Mouse (Mus musculus) embryonic facial prominence, embryonic 14.5 days (tissue): Measurements from ENCODE around the gene Coa4. TPM values are rescaled to one million over a fixed set of nuclear protein-coding genes. Genes with fewer than 3 reads are reported as not detected.

Source experiments
- ATAC-seq: fragments of 200-750 bp; cut with Nextera tagmentation; 2 replicates; pipeline ENCODE4 v1.8.0; 2017; ENCODE audit warnings: low read depth, moderate number of reproducible peaks, moderate TSS enrichment
- DNase-seq: peaks from one replicate; pipeline ENCODE4 v3.0.0-alpha.2; 2015; ENCODE audit warnings: low spot score
- H3K27ac ChIP-seq: fragments of 300-500 bp; sonication (generic); replicated peaks from 2 replicates; pipeline ENCODE4 v1.5.1; 2014; ENCODE audit warnings: low read depth, mild to moderate bottlenecking, low read length, moderate library complexity
- H3K27me3 ChIP-seq: fragments of 300-500 bp; sonication (generic); replicated peaks from 2 replicates; pipeline ENCODE4 v1.6.1; 2014; ENCODE audit warnings: low read length; ENCODE audit not compliant: control insufficient read depth, insufficient read depth
- H3K36me3 ChIP-seq: fragments of 300-500 bp; sonication (generic); 2 replicates; pipeline ENCODE4 v1.6.1; 2014; ENCODE audit warnings: low read length, mixed read lengths; ENCODE audit not compliant: control insufficient read depth, insufficient read depth
- H3K4me1 ChIP-seq: fragments of 300-500 bp; sonication (generic); 2 replicates; pipeline ENCODE4 v1.6.1; 2014; ENCODE audit warnings: antibody characterized with exemption, low read length; ENCODE audit not compliant: control insufficient read depth, insufficient read depth
- H3K4me2 ChIP-seq: fragments of 300-500 bp; sonication (generic); 2 replicates; pipeline ENCODE4 v1.6.1; 2014; ENCODE audit warnings: low read depth, mild to moderate bottlenecking, low read length, moderate library complexity, mixed read lengths
- H3K4me3 ChIP-seq: fragments of 300-500 bp; sonication (generic); 2 replicates; pipeline ENCODE4 v1.5.1; 2014; ENCODE audit warnings: low read depth, mild to moderate bottlenecking, low read length
- H3K9ac ChIP-seq: fragments of 300-500 bp; sonication (generic); 2 replicates; pipeline ENCODE4 v1.6.1; 2014; ENCODE audit warnings: low read depth, mild to moderate bottlenecking, low read length, moderate library complexity, mixed read lengths
- H3K9me3 ChIP-seq: fragments of 300-500 bp; sonication (generic); 2 replicates; pipeline ENCODE4 v1.6.1; 2016; ENCODE audit warnings: low read length; ENCODE audit not compliant: control insufficient read depth
- WGBS: fragments of 180-500 bp; shearing (Covaris S2); extraction: QIAGEN DNeasy Blood & Tissue Kit; methylation state at CpG from one replicate; pipeline ENCODE4 v1.1.7; 2014; 5-methylcytosine and 5-hydroxymethylcytosine counted together
- polyA plus RNA-seq: library from polyadenylated mRNA; unstranded; fragments of >200 nt; fragmentation: Nextera tagmentation; extraction: Ambion mirVana; gene quantifications from 2 replicates; pipeline ENCODE4 v1.2.1, GENCODE M21; 2014

Coa4 gene
- polyA plus RNA-seq, 1 experiment from 2014 or later: 22.1 TPM

GRCm38 (mm10) chr7:100501027-100501843 lies 35.6 kb upstream of the Coa4 start:
- 58% methylated on average over 6 of the region's 6 CpGs for WGBS
- ATAC-seq (peak; percentile 13; the same call in 1 of the 2 replicates), DNase-seq (no peak)
- 0 out of 2 replicates have a peak, but pooled peaks cover 2% of the 10 kb centered on the region for H3K4me1 ChIP-seq
- H3K4me3 ChIP-seq: no peak overlapping the region
- H3K27ac ChIP-seq: no peak overlapping the region
- no peaks in the 10 kb centered on the region for H3K9me3 ChIP-seq
- peaks cover 15% of the 10 kb centered on the region; the same call in 1 of the 2 replicates for H3K36me3 ChIP-seq
- H3K27me3 ChIP-seq: no peaks in the 10 kb centered on the region
- no peak overlapping the region for H3K4me2 ChIP-seq
- 0 out of 2 replicates have a peak overlapping the region, but pooled peaks have one; percentile 2 for H3K9ac ChIP-seq

DNA sequence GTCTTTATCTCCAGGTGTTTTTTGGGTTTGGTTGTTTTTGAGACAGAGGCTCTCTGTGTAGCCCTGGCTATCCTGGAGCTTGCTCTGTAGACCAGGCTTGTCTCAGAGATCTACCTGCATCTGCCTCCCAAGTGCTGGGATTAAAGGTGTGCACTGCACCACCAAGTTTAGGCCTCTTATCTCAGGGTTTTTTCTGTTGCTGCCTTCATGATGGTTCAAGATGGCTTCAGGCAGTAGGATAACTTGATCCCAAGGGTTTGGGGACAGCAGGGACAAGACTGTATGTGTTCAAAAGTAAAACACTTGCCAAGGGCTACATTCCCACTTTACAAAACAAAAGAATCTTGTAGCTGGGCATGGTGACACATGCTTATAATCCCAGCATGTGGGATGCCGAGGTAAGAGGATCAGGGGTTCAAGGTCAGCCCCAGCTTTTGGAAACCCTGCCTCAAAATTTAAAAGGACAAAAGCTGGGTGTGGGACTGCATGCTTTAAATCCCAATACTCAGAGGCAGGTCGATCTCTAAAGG lies 35.0 kb upstream of the Coa4 start:
- ATAC-seq (no peak), DNase-seq (no peak)
- Histone ChIP-seq H3K4me1 (no peaks in the 10 kb centered on the region), H3K4me3 (no peak overlapping the region), H3K9me3 (no peaks in the 10 kb centered on the region), H3K36me3 (peaks cover 15% of the 10 kb centered on the region; the same call in 1 of the 2 replicates), H3K27ac (no peak overlapping the region), H3K4me2 (no peak overlapping the region), H3K27me3 (no peaks in the 10 kb centered on the region), H3K9ac (no peak overlapping the region)
- WGBS: 41% methylated on average over 2 of the region's 2 CpGs

GRCm38 (mm10) chr7:100502374-100502922 lies 34.4 kb upstream of the Coa4 start:
- Histone ChIP-seq H3K27ac (no peak overlapping the region), H3K9ac (no peak overlapping the region), H3K4me1 (no peaks in the 10 kb centered on the region), H3K9me3 (no peaks in the 10 kb centered on the region), H3K27me3 (no peaks in the 10 kb centered on the region), H3K4me2 (no peak overlapping the region), H3K4me3 (no peak overlapping the region), H3K36me3 (peaks cover 15% of the 10 kb centered on the region; the same call in 1 of the 2 replicates)
- no peak for ATAC-seq
- no peak for DNase-seq
- 77% methylated on average over 7 of the region's 7 CpGs for WGBS

DNA sequence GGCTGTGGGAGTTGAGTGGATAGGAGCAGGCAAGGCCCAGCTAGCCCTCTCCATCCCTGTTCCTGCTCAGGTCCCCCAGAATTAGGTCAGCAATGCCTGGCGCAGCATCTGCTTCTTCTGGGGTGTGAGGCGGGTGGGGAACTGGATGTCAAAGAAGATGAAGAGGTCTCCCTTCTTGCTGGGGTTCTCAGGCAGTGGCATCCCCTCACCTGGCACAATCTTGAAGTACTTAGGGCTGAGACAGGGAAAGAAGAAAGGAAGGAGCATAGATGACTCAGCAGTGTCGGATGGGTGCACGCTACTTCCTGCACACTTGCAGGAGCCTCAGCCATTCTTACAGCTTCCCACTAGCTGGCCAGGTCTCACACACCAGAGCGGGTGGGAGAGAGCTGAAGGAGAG lies 33.8 kb upstream of the Coa4 start:
- Histone ChIP-seq H3K4me1 (no peaks in the 10 kb centered on the region), H3K27me3 (no peaks in the 10 kb centered on the region), H3K36me3 (peaks cover 15% of the 10 kb centered on the region; the same call in 1 of the 2 replicates), H3K9ac (no peak overlapping the region), H3K27ac (no peak overlapping the region), H3K4me2 (no peak overlapping the region), H3K9me3 (no peaks in the 10 kb centered on the region), H3K4me3 (no peak overlapping the region)
- no peak for DNase-seq
- WGBS: 85% methylated on average over 5 of the region's 5 CpGs
- no peak for ATAC-seq

DNA sequence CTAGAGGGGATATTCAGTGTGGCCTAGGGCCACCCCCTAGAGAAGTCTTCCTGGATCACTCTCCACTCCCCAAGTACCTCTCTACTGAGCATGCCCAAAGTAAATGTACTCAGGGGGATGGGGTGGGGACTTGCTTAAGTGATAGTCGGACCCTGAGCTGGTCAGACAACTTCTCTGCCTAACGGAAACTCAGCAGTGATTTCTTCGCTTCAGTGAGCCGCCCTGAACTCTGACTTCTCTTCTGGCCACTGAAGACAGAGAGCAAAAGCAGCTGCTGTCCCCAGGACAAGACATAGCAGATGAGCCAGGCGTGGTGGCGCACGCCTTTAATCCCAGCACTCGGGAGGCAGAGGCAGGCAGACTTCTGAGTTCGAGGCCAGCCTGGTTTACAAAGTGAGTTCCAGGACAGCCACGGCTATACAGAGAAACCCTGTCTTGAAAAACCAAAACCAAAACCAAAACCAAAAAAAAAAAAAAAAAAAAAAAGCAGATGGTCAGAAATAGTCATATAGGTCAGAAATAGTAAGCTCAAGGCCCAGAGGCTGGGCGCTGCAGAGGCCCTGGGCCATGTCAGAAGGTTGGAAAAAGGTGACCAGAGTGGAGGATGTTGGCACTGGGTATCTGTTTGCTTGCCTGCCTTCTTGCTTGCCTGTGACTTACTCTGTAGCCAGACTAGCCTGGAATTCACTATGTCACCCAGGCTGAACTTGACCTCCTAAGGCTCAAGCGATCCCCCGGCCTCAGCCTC lies 32.0 kb upstream of the Coa4 start:
- no peaks in the 10 kb centered on the region for H3K36me3 ChIP-seq

DNA sequence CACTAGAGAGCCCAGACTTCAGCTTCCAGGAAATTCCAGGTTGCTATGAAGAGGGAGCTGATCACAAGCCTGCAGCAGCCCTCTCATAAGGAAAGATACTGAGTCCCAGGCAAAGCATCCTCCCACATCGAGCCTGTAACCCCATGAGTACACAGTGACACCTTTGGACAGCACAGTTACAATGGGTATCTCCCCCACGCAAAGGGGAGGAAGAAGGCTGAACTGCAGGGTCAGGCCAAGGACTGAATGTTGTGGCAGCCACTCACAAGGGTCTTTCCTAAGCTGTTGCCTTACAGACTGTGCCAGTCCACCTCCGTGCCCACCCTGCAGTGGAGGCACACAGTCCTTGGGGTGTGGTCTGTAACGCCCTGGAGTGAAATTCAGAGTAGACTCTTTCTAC lies 30.4 kb upstream of the Coa4 start:
- no peaks in the 10 kb centered on the region for H3K9me3 ChIP-seq
- no peaks in the 10 kb centered on the region for H3K4me1 ChIP-seq
- H3K4me3 ChIP-seq: no peak overlapping the region
- no peaks in the 10 kb centered on the region for H3K27me3 ChIP-seq
- no peak overlapping the region for H3K4me2 ChIP-seq
- H3K9ac ChIP-seq: no peak overlapping the region
- no peaks in the 10 kb centered on the region for H3K36me3 ChIP-seq
- no peak for ATAC-seq
- DNase-seq: no peak
- 71% methylated on average over 4 of the region's 4 CpGs for WGBS
- no peak overlapping the region for H3K27ac ChIP-seq

More for the DNA sequence above, 32.0 kb upstream of the Coa4 start:
- WGBS: 79% methylated on average over 13 of the region's 13 CpGs
- no peak for DNase-seq
- Histone ChIP-seq H3K27me3 (no peaks in the 10 kb centered on the region), H3K9ac (no peak overlapping the region), H3K4me3 (no peak overlapping the region), H3K9me3 (no peaks in the 10 kb centered on the region), H3K27ac (no peak overlapping the region), H3K4me2 (no peak overlapping the region), H3K4me1 (no peaks in the 10 kb centered on the region)
- ATAC-seq: no peak

- no peak overlapping the region for H3K27ac ChIP-seq
- no peak overlapping the region for H3K4me2 ChIP-seq
- no peaks in the 10 kb centered on the region for H3K4me1 ChIP-seq
- 76% methylated on average over 3 of the region's 3 CpGs for WGBS
- no peaks in the 10 kb centered on the region for H3K9me3 ChIP-seq
- DNase-seq (no peak), ATAC-seq (no peak)
- H3K9ac ChIP-seq: no peak overlapping the region
- H3K4me3 ChIP-seq: no peak overlapping the region
- H3K27me3 ChIP-seq: no peaks in the 10 kb centered on the region
- no peaks in the 10 kb centered on the region for H3K36me3 ChIP-seq
Measured at GRCm38 (mm10) chr7:100508670-100509069, 28.2 kb upstream of the Coa4 start.

DNA sequence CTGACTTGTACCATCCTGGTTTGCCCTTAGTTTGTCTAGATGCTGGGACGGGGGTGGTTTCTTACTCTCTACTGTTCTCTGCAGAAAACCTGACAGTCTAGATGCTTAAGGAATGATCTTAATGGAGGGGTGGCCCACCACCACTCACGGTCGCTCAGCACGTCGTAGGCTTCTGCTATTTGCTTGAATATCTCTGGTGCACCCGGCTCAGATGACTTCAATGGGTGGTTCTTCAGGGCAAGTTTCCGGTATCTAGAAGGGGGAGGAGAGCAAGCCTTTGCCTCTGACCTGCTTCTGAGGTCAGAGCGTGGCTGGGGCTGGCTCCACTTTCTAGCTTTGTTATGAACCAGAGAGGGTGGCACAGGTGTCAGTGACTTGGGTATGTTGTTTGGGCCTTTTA lies 25.3 kb upstream of the Coa4 start:
- Histone ChIP-seq H3K4me3 (no peak overlapping the region), H3K27me3 (no peaks in the 10 kb centered on the region), H3K9ac (no peak overlapping the region), H3K4me2 (no peak overlapping the region), H3K27ac (no peak overlapping the region), H3K4me1 (no peaks in the 10 kb centered on the region), H3K9me3 (no peaks in the 10 kb centered on the region), H3K36me3 (no peaks in the 10 kb centered on the region)
- WGBS: 72% methylated on average over 8 of the region's 8 CpGs
- ATAC-seq: no peak
- DNase-seq: no peak
